Mouse (Mus musculus) stomach, embryonic 15.5 days (tissue): ENCODE results near the gene Dnaja3. TPM values are rescaled to one million over a fixed set of nuclear protein-coding genes. Genes with fewer than 3 reads are reported as not detected.
A peak's percentile ranks its signal among the peaks of the same experiment; 100 is the strongest.

Experiments used
- ATAC-seq: fragments of 200-750 bp; cut with Nextera tagmentation; 2 replicates; pipeline ENCODE4 v1.8.0; 2017; ENCODE audit warnings: low read depth, moderate number of reproducible peaks, moderate TSS enrichment; ENCODE audit not compliant: insufficient read depth, low FRiP score
- H3K27ac ChIP-seq: fragments of 300-500 bp; sonication (generic); 2 replicates; pipeline ENCODE4 v1.5.1; 2015; ENCODE audit warnings: mild to moderate bottlenecking, inconsistent platforms
- H3K27me3 ChIP-seq: fragments of 300-500 bp; sonication (generic); replicated peaks from 2 replicates; pipeline ENCODE4 v1.6.1; 2015; ENCODE audit warnings: inconsistent platforms
- H3K36me3 ChIP-seq: fragments of 300-500 bp; sonication (generic); 2 replicates; pipeline ENCODE4 v1.6.1; 2015; ENCODE audit warnings: inconsistent platforms
- H3K4me1 ChIP-seq: fragments of 300-500 bp; sonication (generic); 2 replicates; pipeline ENCODE4 v1.6.1; 2015; ENCODE audit warnings: inconsistent platforms
- H3K4me2 ChIP-seq: fragments of 300-500 bp; sonication (generic); 2 replicates; pipeline ENCODE4 v1.6.1; 2015; ENCODE audit warnings: mild to moderate bottlenecking, inconsistent platforms
- H3K4me3 ChIP-seq: fragments of 300-500 bp; sonication (generic); replicated peaks from 2 replicates; pipeline ENCODE4 v1.5.1; 2015; ENCODE audit warnings: inconsistent platforms
- H3K9ac ChIP-seq: fragments of 300-500 bp; sonication (generic); 2 replicates; pipeline ENCODE4 v1.6.1; 2015; ENCODE audit warnings: inconsistent platforms
- H3K9me3 ChIP-seq: fragments of 300-500 bp; sonication (generic); 2 replicates; pipeline ENCODE4 v1.6.1; 2016; ENCODE audit warnings: inconsistent platforms
- WGBS: fragments of 180-500 bp; shearing (Covaris S2); methylation state at CpG from one replicate; pipeline ENCODE4 v1.1.7; 2015; 5-methylcytosine and 5-hydroxymethylcytosine counted together
- polyA plus RNA-seq: library from polyadenylated mRNA; unstranded; fragments of >200 nt; fragmentation: Nextera tagmentation; extraction: Ambion mirVana; gene quantifications from 2 replicates; pipeline ENCODE4 v1.2.1, GENCODE M21; 2015

Gene Dnaja3
- polyA plus RNA-seq, 1 experiment from 2014 or later = 68.4 TPM

GRCm38 (mm10) chr16:4598891-4599543, 40.8 kb upstream of the Dnaja3 start:
- Histone ChIP-seq H3K36me3 (no peaks in the 10 kb centered on the region), H3K9ac (no peak overlapping the region), H3K9me3 (no peaks in the 10 kb centered on the region), H3K27ac (peak overlapping the region; percentile 3; the same call in 1 of the 2 replicates), H3K4me3 (no peak overlapping the region), H3K4me1 (peaks cover 83% of the 10 kb centered on the region), H3K4me2 (peak overlapping the region; percentile 22), H3K27me3 (no peaks in the 10 kb centered on the region)
- WGBS = 36% methylated on average over 6 of the region's 6 CpGs
- ATAC-seq = no peak

- no peaks in the 10 kb centered on the region for H3K9me3 ChIP-seq
- no peak for ATAC-seq
- no peaks in the 10 kb centered on the region for H3K36me3 ChIP-seq
- H3K27me3 ChIP-seq = no peaks in the 10 kb centered on the region
- no peak overlapping the region; the same call in 1 of the 2 replicates for H3K27ac ChIP-seq
- 79% methylated on average over 3 of the region's 3 CpGs for WGBS
- peaks cover 89% of the 10 kb centered on the region for H3K4me1 ChIP-seq
- no peak overlapping the region for H3K4me3 ChIP-seq
- H3K4me2 ChIP-seq = no peak overlapping the region
- no peak overlapping the region for H3K9ac ChIP-seq
Observed at GRCm38 (mm10) chr16:4599616-4600015, 40.2 kb upstream of the Dnaja3 start.

GRCm38 (mm10) chr16:4600701-4601310, 39.0 kb upstream of the Dnaja3 start:
- Histone ChIP-seq H3K4me1 (peaks cover 92% of the 10 kb centered on the region), H3K4me2 (no peak overlapping the region)
- WGBS = 69% methylated on average over 9 of the region's 9 CpGs

GRCm38 (mm10) chr16:4602189-4602588, 37.6 kb upstream of the Dnaja3 start:
- H3K36me3 ChIP-seq = no peaks in the 10 kb centered on the region
- no peak overlapping the region for H3K9ac ChIP-seq

More at GRCm38 (mm10) chr16:4600701-4601310, 39.0 kb upstream of the Dnaja3 start:
- H3K9me3 ChIP-seq = no peaks in the 10 kb centered on the region
- H3K36me3 ChIP-seq = no peaks in the 10 kb centered on the region
- no peak for ATAC-seq
- no peak overlapping the region for H3K9ac ChIP-seq
- H3K27me3 ChIP-seq = no peaks in the 10 kb centered on the region
- peak overlapping the region; percentile 59 for H3K27ac ChIP-seq
- H3K4me3 ChIP-seq = no peak overlapping the region

GRCm38 (mm10) chr16:4602766-4603452, 36.9 kb upstream of the Dnaja3 start:
- Histone ChIP-seq H3K9ac (no peak overlapping the region), H3K27me3 (no peaks in the 10 kb centered on the region), H3K9me3 (no peaks in the 10 kb centered on the region), H3K36me3 (no peaks in the 10 kb centered on the region), H3K27ac (peak overlapping the region; percentile 82), H3K4me3 (no peak overlapping the region), H3K4me1 (peaks cover 93% of the 10 kb centered on the region), H3K4me2 (peak overlapping the region; percentile 27; the same call in 1 of the 2 replicates)
- peak; percentile 18; the same call in 1 of the 2 replicates for ATAC-seq
- WGBS = 22% methylated on average over 7 of the region's 7 CpGs

More at GRCm38 (mm10) chr16:4602189-4602588, 37.6 kb upstream of the Dnaja3 start:
- H3K27ac ChIP-seq = peak overlapping the region; percentile 82
- no peaks in the 10 kb centered on the region for H3K9me3 ChIP-seq
- no peaks in the 10 kb centered on the region for H3K27me3 ChIP-seq
- H3K4me2 ChIP-seq = no peak overlapping the region
- ATAC-seq = peak; percentile 50
- 24% methylated on average over 3 of the region's 3 CpGs for WGBS
- peaks cover 92% of the 10 kb centered on the region for H3K4me1 ChIP-seq
- H3K4me3 ChIP-seq = no peak overlapping the region

- ATAC-seq = no peak
- 58% methylated on average over 1 of the region's 1 CpGs for WGBS
- H3K9ac ChIP-seq = no peak overlapping the region
- peak overlapping the region; percentile 82 for H3K27ac ChIP-seq
- H3K9me3 ChIP-seq = no peaks in the 10 kb centered on the region
- peaks cover 93% of the 10 kb centered on the region for H3K4me1 ChIP-seq
- H3K27me3 ChIP-seq = no peaks in the 10 kb centered on the region
- H3K4me3 ChIP-seq = no peak overlapping the region
- 0 out of 2 replicates have a peak overlapping the region, but pooled peaks have one; percentile 27 for H3K4me2 ChIP-seq
- 0 out of 2 replicates have a peak, but pooled peaks cover 3% of the 10 kb centered on the region for H3K36me3 ChIP-seq
Observed at GRCm38 (mm10) chr16:4603453-4603837, 36.3 kb upstream of the Dnaja3 start.

GRCm38 (mm10) chr16:4604293-4604837, 35.4 kb upstream of the Dnaja3 start:
- Histone ChIP-seq H3K4me1 (peaks cover 84% of the 10 kb centered on the region), H3K27ac (peak overlapping the region; percentile 48; the same call in 1 of the 2 replicates), H3K9me3 (no peaks in the 10 kb centered on the region), H3K9ac (no peak overlapping the region), H3K4me3 (no peak overlapping the region), H3K4me2 (no peak overlapping the region), H3K36me3 (peaks cover 7% of the 10 kb centered on the region; the same call in 1 of the 2 replicates), H3K27me3 (no peaks in the 10 kb centered on the region)
- ATAC-seq = no peak
- 51% methylated on average over 11 of the region's 11 CpGs for whole genome bisulfite sequencing

- H3K4me1 ChIP-seq = peaks cover 76% of the 10 kb centered on the region
- H3K9ac ChIP-seq = no peak overlapping the region
- 55% methylated on average over 13 of the region's 13 CpGs for WGBS
- ATAC-seq = peak; percentile 34; the same call in 1 of the 2 replicates
- H3K36me3 ChIP-seq = peaks cover 9% of the 10 kb centered on the region; the same call in 1 of the 2 replicates
- no peaks in the 10 kb centered on the region for H3K27me3 ChIP-seq
- H3K4me3 ChIP-seq = no peak overlapping the region
- H3K27ac ChIP-seq = peak overlapping the region; percentile 62
- H3K4me2 ChIP-seq = peak overlapping the region; percentile 25; the same call in 1 of the 2 replicates
- no peaks in the 10 kb centered on the region for H3K9me3 ChIP-seq
Observed at GRCm38 (mm10) chr16:4605514-4606131, 34.2 kb upstream of the Dnaja3 start.

- H3K9ac ChIP-seq = no peak overlapping the region
- peaks cover 16% of the 10 kb centered on the region for H3K36me3 ChIP-seq
- H3K4me2 ChIP-seq = 0 out of 2 replicates have a peak overlapping the region, but pooled peaks have one; percentile 19
- ATAC-seq = no peak
- peaks cover 68% of the 10 kb centered on the region for H3K4me1 ChIP-seq
- H3K4me3 ChIP-seq = no peak overlapping the region
- H3K9me3 ChIP-seq = no peaks in the 10 kb centered on the region
- peak overlapping the region; percentile 62 for H3K27ac ChIP-seq
- WGBS = 15% methylated on average over 5 of the region's 5 CpGs
- H3K27me3 ChIP-seq = no peaks in the 10 kb centered on the region
Observed at GRCm38 (mm10) chr16:4606431-4607084, 33.2 kb upstream of the Dnaja3 start.

GRCm38 (mm10) chr16:4607818-4608531, 31.8 kb upstream of the Dnaja3 start:
- H3K9ac ChIP-seq = no peak overlapping the region
- no peak overlapping the region for H3K4me3 ChIP-seq
- 38% methylated on average over 9 of the region's 9 CpGs for WGBS
- peaks cover 24% of the 10 kb centered on the region for H3K36me3 ChIP-seq
- H3K27ac ChIP-seq = peak overlapping the region; percentile 62
- H3K27me3 ChIP-seq = no peaks in the 10 kb centered on the region
- no peak overlapping the region for H3K4me2 ChIP-seq
- peaks cover 55% of the 10 kb centered on the region for H3K4me1 ChIP-seq
- ATAC-seq = 0 out of 2 replicates have a peak, but pooled peaks have one; percentile 20
- no peaks in the 10 kb centered on the region for H3K9me3 ChIP-seq
